8 mouse cellular contexts compared by ENCODE assay signal in the genomic region with DNA sequence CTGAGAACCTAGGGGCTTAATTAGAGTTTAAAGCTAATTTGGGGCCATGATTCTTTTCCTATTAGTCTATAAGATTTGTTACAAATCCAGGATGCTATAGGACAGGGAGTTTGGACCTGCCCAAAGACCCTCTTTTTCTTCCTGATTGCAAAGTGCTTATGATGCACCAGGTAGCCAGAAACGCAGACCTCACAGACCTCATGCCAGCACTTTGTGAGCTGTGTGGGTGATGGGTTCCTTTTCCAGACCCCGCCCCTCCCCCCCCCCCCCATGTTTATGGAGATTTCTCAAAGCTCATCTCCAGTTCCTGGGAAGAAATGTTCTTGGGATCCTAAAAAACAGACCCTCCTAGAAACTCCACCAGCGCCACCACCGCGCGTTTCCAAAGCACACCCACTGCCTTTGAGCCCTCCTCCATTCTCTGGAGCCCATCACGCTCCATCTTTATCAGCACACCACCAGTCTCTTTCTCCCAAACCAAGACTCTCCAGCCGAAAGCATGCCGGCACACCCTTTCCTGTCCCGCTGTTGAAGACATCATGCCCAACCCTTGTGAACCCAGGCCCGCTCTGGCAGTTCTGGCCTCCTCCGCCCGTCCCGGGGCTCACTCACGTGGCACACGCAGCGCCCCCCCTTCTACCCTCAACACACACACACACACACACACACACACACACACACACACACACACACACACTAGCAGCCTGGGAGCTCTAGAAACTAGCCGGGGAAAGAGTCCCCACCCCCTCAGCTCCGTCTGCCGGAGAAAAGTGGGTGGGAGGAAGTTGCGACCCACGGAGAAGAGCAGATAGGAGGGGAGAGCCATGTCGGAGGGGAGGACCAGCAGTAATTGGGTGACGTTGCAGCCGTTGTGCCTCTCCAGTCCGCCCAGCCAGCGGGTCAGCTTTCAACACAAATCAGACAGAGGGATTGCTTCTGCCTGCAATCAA. TPM values are rescaled to one million over a fixed set of nuclear protein-coding genes. Genes with fewer than 3 reads are reported as not detected.
DNase-seq lines count a peak whose midpoint lies in the region; ATAC-seq lines count a peak whose summit lies in the region.

No protein-coding gene starts in this region.

- ATAC-seq in megakaryocyte, adult 5-6 weeks (ENCODE audit: poor library complexity, severe bottlenecking) = peak; percentile 93

- intact Hi-C loops in gastrocnemius, postnatal 14 days (cut with DNase I; ENCODE audit: low total_unique reads) = no loop called here
- intact Hi-C loops in left cerebral cortex, postnatal 10 days (cut with DNase I) = loop anchor here (10.0 kb wide), 1 partner anchor 143 kb away; no protein-coding TSS in a partner anchor

- peak; percentile 73 for DNase-seq in adrenal gland, postnatal 14 days
- peak; percentile 83 for DNase-seq in embryo, embryonic 11 days
- DNase-seq in gastrocnemius, postnatal 14 days = peak; percentile 72
- peak; percentile 6 for DNase-seq in induced T-regulatory cell, adult 2 months (ENCODE audit: low read depth)
- peak; percentile 67 to 85 for DNase-seq in left cerebral cortex, postnatal 10 days (ENCODE audit: extremely low spot score in 1 of 2, low spot score in 2 of 2)
- DNase-seq in right cerebral cortex, postnatal 10 days (ENCODE audit: low spot score in 2 of 2) = peak; percentile 84 to 91
- DNase-seq in MN1 (ENCODE audit: low spot score) = no peak

RNA-seq across cellular contexts. Expression of a gene that starts 14.1 kb away (rescaled TPM):
- 43.2 and 53.7 TPM in 2 replicates for total RNA-seq in adrenal gland, postnatal 14 days (2021)
- total RNA-seq in gastrocnemius, postnatal 14 days (2021) = 100 to 1,000 TPM; 258 to 347 TPM
- total RNA-seq in left cerebral cortex, postnatal 10 days (2021) = 1,000 to 10,000 TPM; 1,053 to 1,235 TPM
- 52.8 and 57.4 TPM in 2 replicates for total RNA-seq in megakaryocyte, adult 5-6 weeks (2015)
- total RNA-seq in megakaryocyte, adult 5-6 weeks (2017) = 86.5 and 89.1 TPM in 2 replicates
